Mouse (Mus musculus): ENCODE results near the gene Pde6d. TPM values are rescaled to one million over a fixed set of nuclear protein-coding genes. Genes with fewer than 3 reads are reported as not detected.

Pde6d gene
- polyA plus RNA-seq, 1 experiment = 24.9 TPM

DNA sequence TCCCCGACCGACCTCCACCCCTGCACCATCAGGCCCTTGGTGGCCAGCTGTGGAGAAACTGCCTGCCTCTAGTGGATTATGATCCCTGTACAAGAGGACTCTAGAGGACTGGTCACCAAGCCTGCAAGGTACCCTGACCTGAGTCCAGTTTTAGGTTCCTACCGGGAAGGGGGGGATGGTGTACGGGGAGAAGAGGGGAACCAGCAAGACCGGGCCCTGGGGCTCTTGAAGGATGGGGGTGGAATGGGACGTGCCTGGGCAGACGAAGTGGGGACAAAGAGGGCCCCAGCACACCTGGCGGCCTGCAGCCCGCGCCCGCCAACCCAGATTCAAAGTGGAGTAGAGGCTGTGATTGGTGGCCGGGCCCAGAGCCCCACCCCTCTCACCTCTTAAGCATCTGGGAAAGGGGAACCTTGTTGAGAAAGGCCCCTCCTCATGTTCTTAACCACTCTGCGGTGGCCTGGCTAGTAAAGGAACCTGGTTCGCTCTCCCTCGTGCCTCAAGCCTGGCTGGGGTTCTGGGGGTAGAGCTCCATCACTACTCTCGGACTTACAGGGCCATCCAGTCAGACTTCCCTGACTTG is 79.2 kb downstream of the Pde6d start:
- peak overlapping the region; percentile 75 for H3K27ac ChIP-seq (ENCODE audit: insufficient read depth, low read depth, low read length)
- peak overlapping the region; percentile 39 for H3K4me3 ChIP-seq (ENCODE audit: insufficient read depth, low read depth, low read length)
- H3K27me3 ChIP-seq (replicated peaks; ENCODE audit: control insufficient read depth, insufficient read depth, low read length) = no peaks in the 10 kb centered on the region
- WGBS = 47% methylated on average over 16 of the region's 16 CpGs
- DNase-seq = no peak
- no peaks in the 10 kb centered on the region for H3K36me3 ChIP-seq (ENCODE audit: control insufficient read depth, insufficient read depth, low read length)
- TF ChIP-seq POLR2A (IDR thresholded peaks at IDR 0.05; ENCODE audit: low read depth, low read length) (no peak), CTCF (conservative IDR thresholded peaks at IDR 0.05; ENCODE audit: insufficient read depth, insufficient read length, low read depth, low read length) (no peak)
- peaks cover 32% of the 10 kb centered on the region for H3K4me1 ChIP-seq (ENCODE audit: control insufficient read depth, insufficient read depth, low read length)

DNA sequence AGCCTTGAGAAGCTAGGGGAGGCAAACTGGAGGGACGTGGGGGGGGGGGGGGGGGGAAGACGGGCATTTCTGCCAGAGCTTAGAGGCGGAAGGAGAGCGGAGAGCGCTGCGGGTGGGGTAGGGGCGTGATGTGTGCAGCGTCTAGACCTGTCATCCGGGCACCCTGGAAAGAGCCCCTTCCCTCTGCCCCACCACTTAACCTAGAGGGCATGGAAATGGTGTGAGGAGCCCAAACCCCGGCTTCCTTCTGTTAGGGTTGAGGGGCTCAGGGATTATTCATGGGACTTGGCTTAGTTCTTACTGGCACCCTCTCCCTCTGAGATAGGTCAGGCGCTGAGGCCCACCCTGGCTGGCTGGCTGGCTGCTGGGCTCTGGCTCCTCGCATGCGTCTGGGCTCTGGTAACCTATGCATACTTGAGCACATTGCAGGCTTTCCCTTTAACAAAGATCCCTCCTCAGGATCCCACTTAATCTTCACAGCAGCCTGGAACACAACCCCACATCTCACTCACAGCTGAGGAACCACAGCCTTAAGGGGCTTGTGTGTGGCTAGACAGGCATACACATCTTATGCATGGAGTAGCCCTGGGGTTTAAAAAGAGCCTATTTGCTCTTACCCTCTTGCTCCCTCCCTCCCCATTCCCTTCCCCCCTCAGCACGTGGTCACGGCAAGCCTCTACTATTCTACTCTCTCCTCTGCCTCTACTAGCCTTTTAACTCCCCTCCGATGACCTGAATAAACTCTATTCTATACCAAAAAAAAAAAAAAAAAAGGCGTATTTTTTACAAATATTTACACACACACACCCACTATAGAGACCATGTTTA is 80.0 kb downstream of the Pde6d start:
- H3K27ac ChIP-seq (ENCODE audit: insufficient read depth, low read depth, low read length) = no peak overlapping the region
- no peak overlapping the region for H3K4me3 ChIP-seq (ENCODE audit: insufficient read depth, low read depth, low read length)
- TF ChIP-seq CTCF (conservative IDR thresholded peaks at IDR 0.05; ENCODE audit: insufficient read depth, insufficient read length, low read depth, low read length) = no peak
- no peak for TF ChIP-seq POLR2A (IDR thresholded peaks at IDR 0.05; ENCODE audit: low read depth, low read length)
- peaks cover 39% of the 10 kb centered on the region for H3K4me1 ChIP-seq (ENCODE audit: control insufficient read depth, insufficient read depth, low read length)
- H3K27me3 ChIP-seq (replicated peaks; ENCODE audit: control insufficient read depth, insufficient read depth, low read length) = no peaks in the 10 kb centered on the region
- WGBS = 55% methylated on average over 15 of the region's 17 CpGs
- no peaks in the 10 kb centered on the region for H3K36me3 ChIP-seq (ENCODE audit: control insufficient read depth, insufficient read depth, low read length)
- peak; percentile 2 for DNase-seq

- Histone ChIP-seq H3K4me1 (ENCODE audit: control insufficient read depth, insufficient read depth, low read length) (peaks cover 48% of the 10 kb centered on the region), H3K36me3 (ENCODE audit: control insufficient read depth, insufficient read depth, low read length) (no peaks in the 10 kb centered on the region), H3K27me3 (replicated peaks; ENCODE audit: control insufficient read depth, insufficient read depth, low read length) (no peaks in the 10 kb centered on the region), H3K4me3 (ENCODE audit: insufficient read depth, low read depth, low read length) (no peak overlapping the region), H3K27ac (ENCODE audit: insufficient read depth, low read depth, low read length) (peak overlapping the region; percentile 34)
- 2% methylated on average over 4 of the region's 4 CpGs for WGBS
- TF ChIP-seq POLR2A (IDR thresholded peaks at IDR 0.05; ENCODE audit: low read depth, low read length) (no peak), CTCF (conservative IDR thresholded peaks at IDR 0.05; ENCODE audit: insufficient read depth, insufficient read length, low read depth, low read length) (peak; percentile 94)
- DNase-seq = peak; percentile 97
Measured at GRCm38 (mm10) chr1:86501559-86501958, 80.9 kb downstream of the Pde6d start.

GRCm38 (mm10) chr1:86501114-86501532 is 81.3 kb downstream of the Pde6d start:
- H3K36me3 ChIP-seq (ENCODE audit: control insufficient read depth, insufficient read depth, low read length) = no peaks in the 10 kb centered on the region
- DNase-seq = peak; percentile 57
- peak overlapping the region; percentile 34 for H3K27ac ChIP-seq (ENCODE audit: insufficient read depth, low read depth, low read length)
- H3K4me3 ChIP-seq (ENCODE audit: insufficient read depth, low read depth, low read length) = no peak overlapping the region
- TF ChIP-seq CTCF (conservative IDR thresholded peaks at IDR 0.05; ENCODE audit: insufficient read depth, insufficient read length, low read depth, low read length) = peak; percentile 55
- TF ChIP-seq POLR2A (IDR thresholded peaks at IDR 0.05; ENCODE audit: low read depth, low read length) = no peak
- WGBS = 20% methylated on average over 6 of the region's 6 CpGs
- no peaks in the 10 kb centered on the region for H3K27me3 ChIP-seq (replicated peaks; ENCODE audit: control insufficient read depth, insufficient read depth, low read length)
- peaks cover 48% of the 10 kb centered on the region for H3K4me1 ChIP-seq (ENCODE audit: control insufficient read depth, insufficient read depth, low read length)

DNA sequence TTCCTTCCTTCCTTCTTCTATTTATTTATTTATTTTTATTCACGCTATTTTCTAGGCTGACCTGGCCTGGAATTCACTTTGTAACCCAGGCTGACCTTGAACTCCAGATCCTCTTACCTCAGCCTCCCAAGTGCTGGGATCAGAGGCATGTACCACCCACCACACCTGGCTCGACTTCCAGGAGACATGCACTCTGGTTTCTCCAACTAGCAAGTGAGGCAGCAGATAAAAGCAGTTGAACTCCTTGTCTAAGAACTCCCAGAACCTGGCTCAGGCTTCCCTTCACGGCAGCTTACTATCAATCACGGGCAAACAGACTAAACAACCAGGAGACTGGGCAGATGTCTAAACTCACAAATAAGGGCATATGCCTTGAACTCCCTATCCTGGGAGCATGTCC is 81.7 kb downstream of the Pde6d start:
- no peak for DNase-seq
- Histone ChIP-seq H3K27me3 (replicated peaks; ENCODE audit: control insufficient read depth, insufficient read depth, low read length) (no peaks in the 10 kb centered on the region), H3K4me3 (ENCODE audit: insufficient read depth, low read depth, low read length) (no peak overlapping the region), H3K27ac (ENCODE audit: insufficient read depth, low read depth, low read length) (no peak overlapping the region), H3K4me1 (ENCODE audit: control insufficient read depth, insufficient read depth, low read length) (peaks cover 48% of the 10 kb centered on the region), H3K36me3 (ENCODE audit: control insufficient read depth, insufficient read depth, low read length) (no peaks in the 10 kb centered on the region)
- 55% methylated on average over 4 of the region's 4 CpGs for WGBS
- TF ChIP-seq POLR2A (IDR thresholded peaks at IDR 0.05; ENCODE audit: low read depth, low read length) (no peak), CTCF (conservative IDR thresholded peaks at IDR 0.05; ENCODE audit: insufficient read depth, insufficient read length, low read depth, low read length) (no peak)

- Histone ChIP-seq H3K27me3 (replicated peaks; ENCODE audit: control insufficient read depth, insufficient read depth, low read length) (no peaks in the 10 kb centered on the region), H3K4me3 (ENCODE audit: insufficient read depth, low read depth, low read length) (no peak overlapping the region), H3K4me1 (ENCODE audit: control insufficient read depth, insufficient read depth, low read length) (peaks cover 42% of the 10 kb centered on the region), H3K36me3 (ENCODE audit: control insufficient read depth, insufficient read depth, low read length) (no peaks in the 10 kb centered on the region), H3K27ac (ENCODE audit: insufficient read depth, low read depth, low read length) (0 out of 2 replicates have a peak overlapping the region, but pooled peaks have one; percentile 17)
- DNase-seq = peak; percentile 81
- TF ChIP-seq POLR2A (IDR thresholded peaks at IDR 0.05; ENCODE audit: low read depth, low read length) (no peak), CTCF (conservative IDR thresholded peaks at IDR 0.05; ENCODE audit: insufficient read depth, insufficient read length, low read depth, low read length) (peak; percentile 74)
- WGBS = 13% methylated on average over 3 of the region's 3 CpGs
Measured at GRCm38 (mm10) chr1:86499903-86500302, 82.5 kb downstream of the Pde6d start.

DNA sequence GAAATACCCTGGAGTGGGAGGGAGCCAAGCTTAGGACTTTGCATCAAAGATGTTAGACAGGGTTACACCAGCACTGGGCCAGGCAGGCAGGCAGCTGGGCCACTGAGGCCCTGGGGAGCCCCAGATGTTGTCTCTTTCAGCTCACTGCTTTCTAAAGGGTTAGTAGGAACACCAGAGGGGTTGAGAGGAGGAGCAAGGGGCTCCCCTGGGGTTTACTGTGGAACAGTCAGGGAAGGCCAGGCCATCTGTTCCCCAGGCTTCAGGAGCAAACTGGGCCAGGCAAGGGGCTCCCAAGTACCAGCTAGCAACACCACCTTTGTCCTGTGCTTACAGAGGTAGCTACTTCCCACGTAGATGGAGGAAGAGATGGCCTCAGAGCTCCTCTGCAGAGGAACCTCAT is 83.8 kb downstream of the Pde6d start:
- Histone ChIP-seq H3K4me1 (ENCODE audit: control insufficient read depth, insufficient read depth, low read length) (peaks cover 38% of the 10 kb centered on the region), H3K36me3 (ENCODE audit: control insufficient read depth, insufficient read depth, low read length) (no peaks in the 10 kb centered on the region), H3K4me3 (ENCODE audit: insufficient read depth, low read depth, low read length) (no peak overlapping the region), H3K27me3 (replicated peaks; ENCODE audit: control insufficient read depth, insufficient read depth, low read length) (no peaks in the 10 kb centered on the region), H3K27ac (ENCODE audit: insufficient read depth, low read depth, low read length) (peak overlapping the region; percentile 70)
- DNase-seq = peak; percentile 3
- TF ChIP-seq POLR2A (IDR thresholded peaks at IDR 0.05; ENCODE audit: low read depth, low read length) (no peak), CTCF (conservative IDR thresholded peaks at IDR 0.05; ENCODE audit: insufficient read depth, insufficient read length, low read depth, low read length) (no peak)
- 63% methylated on average over 1 of the region's 1 CpGs for WGBS

All from kidney, adult 2 months (tissue).